Mouse (Mus musculus) G1E (cell line): Measurements from ENCODE around the gene Dpy30. TPM values are rescaled to one million over a fixed set of nuclear protein-coding genes. Genes with fewer than 3 reads are reported as not detected.

ENCODE experiments used
- ATAC-seq: 2 replicates; pipeline ENCODE4 v1.8.0; 2016; ENCODE audit warnings: mild to moderate bottlenecking; ENCODE audit not compliant: insufficient number of reproducible peaks, poor library complexity, low FRiP score, severe bottlenecking; ENCODE audit errors: extremely low read depth
- DNase-seq: peaks from one replicate; pipeline ENCODE4 v3.0.0; 2012; ENCODE audit warnings: low spot score
- H3K27me3 ChIP-seq: 2 replicates; pipeline ENCODE4 v1.6.1; 2012; ENCODE audit warnings: mild to moderate bottlenecking, low read length, inconsistent platforms; ENCODE audit not compliant: insufficient read depth
- H3K36me3 ChIP-seq: replicated peaks from 2 replicates; pipeline ENCODE3; 2012; ENCODE audit warnings: mild to moderate bottlenecking, inconsistent platforms
- H3K4me1 ChIP-seq: 2 replicates; pipeline ENCODE4 v1.6.1; 2012; ENCODE audit warnings: low read depth, low read length, inconsistent platforms, mixed read lengths; ENCODE audit not compliant: insufficient read depth
- H3K4me3 ChIP-seq: 2 replicates; pipeline ENCODE4 v1.5.1; 2012; ENCODE audit warnings: low read depth, mild to moderate bottlenecking, inconsistent platforms, low read length, moderate library complexity, mixed read lengths
- H3K9me3 ChIP-seq: replicated peaks from 2 replicates; pipeline ENCODE4 v1.6.1; 2012; ENCODE audit warnings: inconsistent platforms
- CTCF ChIP-seq: IDR thresholded peaks from 2 replicates; pipeline ENCODE4 v1.5.1; 2012; ENCODE audit warnings: low read depth, low read length, inconsistent platforms, mixed read lengths
- GATA1 ChIP-seq: IDR thresholded peaks from 2 replicates; pipeline ENCODE4 v1.6.1; 2012; ENCODE audit warnings: borderline replicate concordance, low read length, inconsistent platforms, mixed read lengths
- GATA2 ChIP-seq: IDR thresholded peaks from 2 replicates; pipeline ENCODE4 v1.6.1; 2012; ENCODE audit warnings: low read depth, low read length, inconsistent platforms, borderline replicate concordance
- POLR2AphosphoS5 ChIP-seq: IDR thresholded peaks from 2 replicates; pipeline ENCODE4 v1.6.1; 2012; ENCODE audit warnings: low read depth, low read length, inconsistent platforms; ENCODE audit not compliant: insufficient replicate concordance
- TAL1 ChIP-seq: conservative IDR thresholded peaks from 2 replicates; pipeline ENCODE4 v1.6.1; 2012; ENCODE audit warnings: low read depth, low read length, inconsistent platforms, mixed read lengths
- polyA plus RNA-seq: library from polyadenylated mRNA; stranded (reverse); fragments of >175 nt; gene quantifications from 2 replicates; pipeline ENCODE4 v1.2.3, GENCODE M21; 2012
- total RNA-seq, 2 experiments: library from RNA; stranded (forward) in 1 of 2; stranded (reverse) in 1 of 2; fragments of 200-1000 nt in 1 of 2; fragments of >200 nt in 1 of 2; fragmentation: Nextera tagmentation in 1 of 2; gene quantifications; 2 replicates each; pipeline ENCODE4 v1.2.3; 2014 to 2017

Gene Dpy30
- total and polyA plus RNA-seq, 3 experiments, result 76.2 to 130 (median 106) TPM

GRCm38 (mm10) chr17:74322400-74323054 lies 1.2 kb downstream of the Dpy30 start:
- TF ChIP-seq CTCF, result no peak
- no peak for TF ChIP-seq GATA1
- TF ChIP-seq POLR2AphosphoS5, result no peak
- TF ChIP-seq TAL1, result no peak
- no peak for TF ChIP-seq GATA2
- ATAC-seq (no peak), DNase-seq (no peak)

GRCm38 (mm10) chr17:74318721-74319120 lies 5.0 kb downstream of the Dpy30 start:
- no peak for ATAC-seq
- H3K9me3 ChIP-seq, result no peaks in the 10 kb centered on the region
- H3K4me1 ChIP-seq, result peaks cover 19% of the 10 kb centered on the region
- no peaks in the 10 kb centered on the region for H3K27me3 ChIP-seq
- no peak for TF ChIP-seq POLR2AphosphoS5
- no peak for TF ChIP-seq GATA1
- no peak for TF ChIP-seq CTCF
- no peak for TF ChIP-seq GATA2
- no peak for TF ChIP-seq TAL1
- no peak for DNase-seq
- H3K36me3 ChIP-seq, result peaks cover 12% of the 10 kb centered on the region
- H3K4me3 ChIP-seq, result no peak overlapping the region

More at GRCm38 (mm10) chr17:74322400-74323054, 1.2 kb downstream of the Dpy30 start:
- no peak overlapping the region for H3K4me3 ChIP-seq
- no peaks in the 10 kb centered on the region for H3K27me3 ChIP-seq
- H3K36me3 ChIP-seq, result no peaks in the 10 kb centered on the region
- H3K4me1 ChIP-seq, result peaks cover 5% of the 10 kb centered on the region; the same call in 1 of the 2 replicates
- H3K9me3 ChIP-seq, result no peaks in the 10 kb centered on the region

GRCm38 (mm10) chr17:74316309-74316863 lies 7.4 kb downstream of the Dpy30 start:
- peak overlapping the region; percentile 91 for H3K4me3 ChIP-seq
- DNase-seq, result peak; percentile 90
- peak; percentile 79 for ATAC-seq
- TF ChIP-seq CTCF (no peak), POLR2AphosphoS5 (no peak), TAL1 (no peak), GATA2 (no peak), GATA1 (no peak)
- peaks cover 18% of the 10 kb centered on the region for H3K36me3 ChIP-seq
- peaks cover 18% of the 10 kb centered on the region for H3K4me1 ChIP-seq
- no peaks in the 10 kb centered on the region for H3K27me3 ChIP-seq
- H3K9me3 ChIP-seq, result no peaks in the 10 kb centered on the region

GRCm38 (mm10) chr17:74315445-74316308 lies 8.1 kb downstream of the Dpy30 start:
- H3K27me3 ChIP-seq, result no peaks in the 10 kb centered on the region
- H3K4me1 ChIP-seq, result peaks cover 21% of the 10 kb centered on the region
- DNase-seq (no peak), ATAC-seq (peak; percentile 25; the same call in 1 of the 2 replicates)
- H3K9me3 ChIP-seq, result no peaks in the 10 kb centered on the region
- peak overlapping the region; percentile 91 for H3K4me3 ChIP-seq
- TF ChIP-seq POLR2AphosphoS5 (no peak), GATA1 (no peak), GATA2 (no peak), CTCF (no peak), TAL1 (no peak)
- H3K36me3 ChIP-seq, result peaks cover 24% of the 10 kb centered on the region

- H3K36me3 ChIP-seq, result peaks cover 83% of the 10 kb centered on the region
- no peaks in the 10 kb centered on the region for H3K27me3 ChIP-seq
- no peak overlapping the region for H3K4me3 ChIP-seq
- ATAC-seq, result no peak
- DNase-seq, result no peak
- peaks cover 7% of the 10 kb centered on the region; the same call in 1 of the 2 replicates for H3K4me1 ChIP-seq
- TF ChIP-seq GATA2 (no peak), GATA1 (no peak)
- H3K9me3 ChIP-seq, result no peaks in the 10 kb centered on the region
Observed at GRCm38 (mm10) chr17:74306021-74306420, 17.7 kb downstream of the Dpy30 start.

- no peak for TF ChIP-seq GATA1
- TF ChIP-seq GATA2, result no peak
- TF ChIP-seq TAL1, result no peak
- no peak for TF ChIP-seq CTCF
- no peak for TF ChIP-seq POLR2AphosphoS5
- DNase-seq (no peak), ATAC-seq (no peak)
- H3K27me3 ChIP-seq, result no peaks in the 10 kb centered on the region
- peaks cover 84% of the 10 kb centered on the region for H3K36me3 ChIP-seq
- H3K9me3 ChIP-seq, result no peaks in the 10 kb centered on the region
- peaks cover 6% of the 10 kb centered on the region; the same call in 1 of the 2 replicates for H3K4me1 ChIP-seq
- H3K4me3 ChIP-seq, result no peak overlapping the region
Observed at GRCm38 (mm10) chr17:74305616-74306015, 18.1 kb downstream of the Dpy30 start.
